Comparison of ENCODE assay signal across 8 mouse cellular contexts in genomic region chr15:78173972-78174886, GRCm38 (mm10). TPM values are rescaled to one million over a fixed set of nuclear protein-coding genes. Genes with fewer than 3 reads are reported as not detected.
A peak's percentile ranks its signal among the peaks of the same experiment; 100 is the strongest.
DNase-seq lines count a peak whose midpoint lies in the region; ATAC-seq and TF ChIP-seq lines count a peak whose summit lies in the region.

TSS of gene Ift27 (minus strand) at chr15:78174107.

- TF ChIP-seq CTCF in bone marrow, adult 2 months (IDR thresholded peaks at IDR 0.05; ENCODE audit: control insufficient read depth, insufficient read depth, low read length) = no peak
- TF ChIP-seq CTCF in midbrain, postnatal 0 days (IDR thresholded peaks at IDR 0.05) = peak; percentile 22; the same call in 1 of the 2 replicates

- H3K9ac ChIP-seq in embryonic facial prominence, embryonic 15.5 days = peak within 1 kb of the TSS; percentile 60
- H3K9ac ChIP-seq in limb, embryonic 14.5 days (ENCODE audit: low read depth, low read length, severe bottlenecking) = peak within 1 kb of the TSS; percentile 78
- H3K9ac ChIP-seq in midbrain, postnatal 0 days (replicated peaks; ENCODE audit: low read length, poor library complexity, severe bottlenecking) = peak within 1 kb of the TSS; percentile 76

- ATAC-seq in embryonic facial prominence, embryonic 15.5 days (ENCODE audit: insufficient number of reproducible peaks, low FRiP score, low TSS enrichment, low read depth) = peak; percentile 97
- peak; percentile 97 for ATAC-seq in limb, embryonic 14.5 days (ENCODE audit: low FRiP score, low read depth)
- ATAC-seq in midbrain, postnatal 0 days (ENCODE audit: low FRiP score) = peak; percentile 95

- peak within 1 kb of the TSS; percentile 87 for H3K4me2 ChIP-seq in embryonic facial prominence, embryonic 15.5 days (replicated peaks)
- peak within 1 kb of the TSS; percentile 92 for H3K4me2 ChIP-seq in limb, embryonic 14.5 days (replicated peaks; ENCODE audit: low read depth, low read length, severe bottlenecking)
- H3K4me2 ChIP-seq in midbrain, postnatal 0 days (ENCODE audit: low read depth, low read length, poor library complexity, severe bottlenecking) = peak within 1 kb of the TSS; percentile 97

- no peaks in the 10 kb centered on the region for H3K27me3 ChIP-seq in embryonic facial prominence, embryonic 15.5 days
- H3K27me3 ChIP-seq in limb, embryonic 14.5 days (ENCODE audit: control insufficient read depth, insufficient read depth, low read length) = no peaks in the 10 kb centered on the region
- no peaks in the 10 kb centered on the region for H3K27me3 ChIP-seq in midbrain, postnatal 0 days (ENCODE audit: insufficient read depth, low read length)

- no peak within 1 kb of the TSS for H3K27ac ChIP-seq in bone marrow, adult 2 months (ENCODE audit: control insufficient read depth, insufficient read depth, low read depth, low read length, poor library complexity)
- peak within 1 kb of the TSS; percentile 55; the same call in 1 of the 2 replicates for H3K27ac ChIP-seq in embryonic facial prominence, embryonic 15.5 days (replicated peaks)
- peak within 1 kb of the TSS; percentile 43 for H3K27ac ChIP-seq in limb, embryonic 14.5 days (replicated peaks; ENCODE audit: low read depth, low read length)
- peak within 1 kb of the TSS; percentile 78 for H3K27ac ChIP-seq in midbrain, postnatal 0 days (ENCODE audit: low read depth, low read length)

- no peaks in the 10 kb centered on the region for H3K9me3 ChIP-seq in embryonic facial prominence, embryonic 15.5 days (replicated peaks)
- H3K9me3 ChIP-seq in limb, embryonic 14.5 days (ENCODE audit: control insufficient read depth, low read length) = no peaks in the 10 kb centered on the region
- H3K9me3 ChIP-seq in midbrain, postnatal 0 days (ENCODE audit: low read length) = no peaks in the 10 kb centered on the region

- no peaks in the 10 kb centered on the region for H3K36me3 ChIP-seq in embryonic facial prominence, embryonic 15.5 days
- no peaks in the 10 kb centered on the region for H3K36me3 ChIP-seq in limb, embryonic 14.5 days (ENCODE audit: control insufficient read depth, insufficient read depth, low read length)
- H3K36me3 ChIP-seq in midbrain, postnatal 0 days (ENCODE audit: insufficient read depth, low read length) = no peaks in the 10 kb centered on the region

- peak; percentile 59; the same call in 1 of the 2 replicates for TF ChIP-seq POLR2A in bone marrow, adult 2 months (IDR thresholded peaks at IDR 0.05; ENCODE audit: borderline replicate concordance, control insufficient read depth, low read depth, low read length)
- TF ChIP-seq POLR2A in limb, embryonic 14.5 days (IDR thresholded peaks at IDR 0.05; ENCODE audit: borderline replicate concordance, extremely low read depth, insufficient read depth, insufficient read length) = no peak; the same call in 1 of the 2 replicates

- H3K4me3 ChIP-seq in bone marrow, adult 2 months (replicated peaks; ENCODE audit: control insufficient read depth, low read depth, low read length) = peak within 1 kb of the TSS; percentile 69
- H3K4me3 ChIP-seq in embryonic facial prominence, embryonic 15.5 days (replicated peaks) = peak within 1 kb of the TSS; percentile 64
- H3K4me3 ChIP-seq in limb, embryonic 14.5 days (replicated peaks; ENCODE audit: low read length) = peak within 1 kb of the TSS; percentile 70
- peak within 1 kb of the TSS; percentile 71 for H3K4me3 ChIP-seq in midbrain, postnatal 0 days (ENCODE audit: low read depth, low read length)

- 2% methylated on average over 40 of the region's 40 CpGs for WGBS in bone marrow, adult 2 months
- 2% methylated on average over 40 of the region's 40 CpGs for WGBS in embryonic facial prominence, embryonic 15.5 days
- 2% methylated on average over 40 of the region's 40 CpGs for WGBS in limb, embryonic 14.5 days
- WGBS in midbrain, postnatal 0 days = under 1% methylated on average over 40 of the region's 40 CpGs

- peak; percentile 100 for DNase-seq in 416B (ENCODE audit: low read depth)
- peak; percentile 100 for DNase-seq in heart, adult 8-10 months (ENCODE audit: low spot score)
- peak; percentile 100 for DNase-seq in kidney, adult 9 months
- peak; percentile 100 for DNase-seq in limb, embryonic 14.5 days (ENCODE audit: low spot score)
- peak; percentile 100 for DNase-seq in midbrain, postnatal 0 days (ENCODE audit: low spot score)
- DNase-seq in spleen, postnatal 14 days (ENCODE audit: low spot score in 2 of 2) = peak; percentile 84 to 90

- H3K4me1 ChIP-seq in bone marrow, adult 2 months (ENCODE audit: control insufficient read depth, insufficient read depth, low read length) = peaks cover 3% of the 10 kb centered on the region; the same call in 1 of the 2 replicates
- peaks cover 15% of the 10 kb centered on the region for H3K4me1 ChIP-seq in embryonic facial prominence, embryonic 15.5 days
- peaks cover 12% of the 10 kb centered on the region; the same call in 1 of the 2 replicates for H3K4me1 ChIP-seq in limb, embryonic 14.5 days (ENCODE audit: control insufficient read depth, insufficient read depth, low read length)
- peaks cover 19% of the 10 kb centered on the region for H3K4me1 ChIP-seq in midbrain, postnatal 0 days (ENCODE audit: insufficient read depth, low read length)

RNA-seq across cellular contexts. Expression of gene Ift27, which starts in this region (rescaled TPM):
- polyA plus RNA-seq in bone marrow, adult 2 months (2011; ENCODE audit: insufficient read depth, insufficient read length, low replicate concordance, missing spikeins) = 14.3 and 15.1 TPM in 2 replicates
- polyA plus RNA-seq in embryonic facial prominence, embryonic 15.5 days (2015; fragmentation: Nextera tagmentation; extraction: Ambion mirVana) = 89.5 and 97.3 TPM in 2 replicates
- total RNA-seq in heart, adult 8-10 months (2022) = 10 to 100 TPM; 10.5 to 14.1 (median 10.9) TPM
- 44.4 and 45.3 TPM in 2 replicates for polyA plus RNA-seq in limb, embryonic 14.5 days (2012; rRNA removed)
- 98.1 and 102 TPM in 2 replicates for polyA plus RNA-seq in limb, embryonic 14.5 days (2014; fragmentation: Nextera tagmentation; extraction: Ambion mirVana)
- total RNA-seq in midbrain, postnatal 0 days (2014; rRNA removed) = 29.5 and 37.3 TPM in 2 replicates
- 116 and 120 TPM in 2 replicates for polyA plus RNA-seq in midbrain, postnatal 0 days (2015; fragmentation: Nextera tagmentation; extraction: Ambion mirVana)
